Mouse (Mus musculus): Measurements from ENCODE around the gene Myh3. TPM values are rescaled to one million over a fixed set of nuclear protein-coding genes. Genes with fewer than 3 reads are reported as not detected.
A peak's percentile ranks its signal among the peaks of the same experiment; 100 is the strongest.

Gene Myh3
- polyA plus RNA-seq, 1 experiment from 2014 or later, result 5.1 TPM

DNA sequence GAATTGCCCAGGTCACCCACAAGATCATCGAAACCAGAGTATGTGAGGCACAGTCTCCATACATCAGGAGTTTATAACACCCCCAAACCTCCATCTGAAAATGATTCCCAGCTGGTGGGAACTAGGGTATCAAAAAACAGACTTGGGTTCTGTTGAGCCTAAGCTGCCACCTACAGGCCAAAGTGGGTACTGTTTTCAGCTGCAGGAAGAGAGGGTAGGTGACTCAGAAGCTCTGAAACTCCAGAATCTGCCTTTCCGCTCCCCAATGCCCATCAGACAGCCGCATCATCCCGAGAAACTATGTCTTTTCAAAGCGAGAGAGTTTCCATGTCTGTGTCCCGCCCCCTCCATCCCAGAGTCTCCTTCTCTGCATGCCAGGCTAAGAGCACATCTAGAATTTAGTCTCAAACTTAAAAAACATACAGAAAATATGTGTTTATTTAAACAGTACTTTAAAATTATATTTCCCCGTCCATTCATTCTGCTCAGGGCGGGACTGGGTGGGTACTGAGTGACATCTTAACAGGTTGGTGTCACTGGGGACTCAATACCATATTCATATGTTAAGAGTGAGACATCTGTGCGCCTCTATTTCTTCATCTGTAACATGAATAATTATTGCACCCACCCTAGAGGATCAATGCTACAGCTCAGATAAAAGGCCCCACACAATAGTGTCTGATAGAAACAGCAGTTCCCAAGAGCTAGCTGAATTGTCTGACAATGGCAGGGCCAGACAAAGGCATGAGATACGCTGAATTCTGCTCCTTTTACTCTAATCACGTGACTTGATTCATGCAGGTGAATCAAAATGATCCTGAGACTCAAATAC lies 34.1 kb downstream of the Myh3 start:
- Histone ChIP-seq H3K4me3 (ENCODE audit: low read length) (no peak overlapping the region), H3K4me2 (replicated peaks; ENCODE audit: low read depth, low read length) (no peak overlapping the region), H3K27me3 (ENCODE audit: insufficient read depth, low read length) (no peaks in the 10 kb centered on the region), H3K4me1 (ENCODE audit: insufficient read depth, low read length) (no peaks in the 10 kb centered on the region), H3K9ac (replicated peaks; ENCODE audit: low read length) (no peak overlapping the region), H3K27ac (ENCODE audit: low read length) (no peak overlapping the region), H3K36me3 (ENCODE audit: insufficient read depth, low read length) (no peaks in the 10 kb centered on the region), H3K9me3 (ENCODE audit: low read length) (no peaks in the 10 kb centered on the region)
- no peak for ATAC-seq (ENCODE audit: low FRiP score, low TSS enrichment)
- WGBS, result 36% methylated on average over 11 of the region's 11 CpGs

DNA sequence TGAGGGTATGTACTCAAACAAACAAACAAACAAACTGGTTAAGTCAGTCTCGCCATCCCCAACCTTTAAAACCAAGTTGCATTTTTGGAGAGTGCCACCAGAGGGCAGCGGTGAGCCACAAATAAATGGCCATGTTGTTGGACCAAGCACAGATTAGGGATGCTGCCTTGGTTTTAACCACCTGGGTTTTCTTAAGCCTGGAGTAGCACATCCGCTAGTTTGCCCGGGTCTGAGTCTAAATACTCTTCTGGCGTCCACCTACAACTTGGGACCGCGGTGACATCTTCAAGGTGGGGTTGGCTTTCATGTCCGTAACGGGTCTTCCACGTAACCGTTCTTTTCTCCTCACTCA lies 34.7 kb downstream of the Myh3 start:
- Histone ChIP-seq H3K9me3 (ENCODE audit: low read length) (no peaks in the 10 kb centered on the region), H3K36me3 (ENCODE audit: insufficient read depth, low read length) (no peaks in the 10 kb centered on the region), H3K27me3 (ENCODE audit: insufficient read depth, low read length) (no peaks in the 10 kb centered on the region), H3K4me3 (ENCODE audit: low read length) (no peak overlapping the region), H3K4me1 (ENCODE audit: insufficient read depth, low read length) (no peaks in the 10 kb centered on the region), H3K9ac (replicated peaks; ENCODE audit: low read length) (no peak overlapping the region), H3K27ac (ENCODE audit: low read length) (no peak overlapping the region), H3K4me2 (replicated peaks; ENCODE audit: low read depth, low read length) (no peak overlapping the region)
- WGBS, result 40% methylated on average over 11 of the region's 11 CpGs
- no peak for ATAC-seq (ENCODE audit: low FRiP score, low TSS enrichment)

DNA sequence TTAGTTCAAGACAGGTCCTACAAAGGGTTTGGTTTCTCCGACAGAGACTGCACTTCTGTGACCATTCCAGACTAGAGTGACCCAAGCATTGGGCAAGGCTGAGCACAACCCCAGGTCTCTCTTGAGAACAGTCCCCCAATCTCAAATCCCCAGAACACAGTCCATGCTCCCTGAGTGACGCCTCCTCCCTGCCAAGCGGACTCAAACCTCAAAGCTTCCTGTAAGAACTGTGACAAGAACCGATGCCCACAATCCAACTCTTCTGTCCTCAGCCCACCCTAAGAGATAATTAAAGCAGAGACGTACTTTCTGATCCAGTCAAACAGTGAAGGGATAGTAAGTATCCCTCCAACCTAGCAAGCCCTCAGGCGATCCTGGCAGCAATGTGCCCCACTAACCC lies 35.3 kb downstream of the Myh3 start:
- no peak overlapping the region for H3K27ac ChIP-seq (ENCODE audit: low read length)
- ATAC-seq (ENCODE audit: low FRiP score, low TSS enrichment), result no peak
- H3K27me3 ChIP-seq (ENCODE audit: insufficient read depth, low read length), result no peaks in the 10 kb centered on the region
- no peak overlapping the region for H3K4me2 ChIP-seq (replicated peaks; ENCODE audit: low read depth, low read length)
- no peaks in the 10 kb centered on the region for H3K9me3 ChIP-seq (ENCODE audit: low read length)
- 92% methylated on average over 6 of the region's 6 CpGs for WGBS
- H3K4me1 ChIP-seq (ENCODE audit: insufficient read depth, low read length), result no peaks in the 10 kb centered on the region
- no peak overlapping the region for H3K9ac ChIP-seq (replicated peaks; ENCODE audit: low read length)
- H3K4me3 ChIP-seq (ENCODE audit: low read length), result no peak overlapping the region
- no peaks in the 10 kb centered on the region for H3K36me3 ChIP-seq (ENCODE audit: insufficient read depth, low read length)

DNA sequence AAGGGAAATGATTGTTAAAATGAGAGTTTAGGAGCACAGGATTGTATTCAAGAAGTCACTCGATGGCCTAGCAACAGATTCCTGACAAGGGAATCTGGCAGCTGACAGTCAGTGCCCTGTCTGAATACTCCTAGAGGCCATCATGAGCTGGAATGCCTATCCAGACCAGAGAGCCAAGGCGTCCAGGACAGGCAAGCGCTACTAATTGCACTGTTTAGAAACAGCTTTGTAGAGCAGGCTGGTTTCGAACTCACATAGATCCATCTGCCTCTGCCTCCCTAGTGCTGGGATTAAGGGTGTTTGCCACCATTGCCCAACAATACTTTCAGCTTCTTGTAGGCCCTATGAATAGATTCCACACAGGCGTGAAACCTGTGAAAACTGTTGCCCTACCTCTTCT lies 36.2 kb downstream of the Myh3 start:
- Histone ChIP-seq H3K27me3 (ENCODE audit: insufficient read depth, low read length) (no peaks in the 10 kb centered on the region), H3K9ac (replicated peaks; ENCODE audit: low read length) (no peak overlapping the region), H3K27ac (ENCODE audit: low read length) (no peak overlapping the region), H3K4me3 (ENCODE audit: low read length) (no peak overlapping the region), H3K9me3 (ENCODE audit: low read length) (no peaks in the 10 kb centered on the region), H3K4me1 (ENCODE audit: insufficient read depth, low read length) (no peaks in the 10 kb centered on the region), H3K4me2 (replicated peaks; ENCODE audit: low read depth, low read length) (no peak overlapping the region), H3K36me3 (ENCODE audit: insufficient read depth, low read length) (no peaks in the 10 kb centered on the region)
- 89% methylated on average over 5 of the region's 5 CpGs for WGBS
- no peak for ATAC-seq (ENCODE audit: low FRiP score, low TSS enrichment)

DNA sequence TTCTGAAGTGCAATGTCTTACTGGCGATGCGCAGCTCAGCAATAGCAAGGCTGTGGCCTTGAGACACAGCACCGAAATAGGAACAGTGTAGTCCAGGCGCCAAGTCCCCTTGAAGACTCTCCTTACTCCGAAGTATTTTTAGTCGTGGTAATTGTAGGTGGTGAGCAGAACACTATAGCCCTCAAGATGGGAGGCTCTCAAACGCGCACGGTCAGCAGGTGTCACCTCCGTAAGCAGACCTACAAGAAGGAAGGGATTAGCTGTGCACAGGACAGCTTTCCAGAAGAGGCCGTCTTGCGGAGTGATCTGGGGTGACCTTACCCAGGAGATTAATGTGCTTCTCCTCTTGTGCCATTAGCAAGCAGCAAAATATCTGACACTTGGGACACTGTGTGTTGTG lies 36.8 kb downstream of the Myh3 start:
- 83% methylated on average over 12 of the region's 12 CpGs for WGBS
- Histone ChIP-seq H3K9me3 (ENCODE audit: low read length) (no peaks in the 10 kb centered on the region), H3K4me1 (ENCODE audit: insufficient read depth, low read length) (no peaks in the 10 kb centered on the region)

DNA sequence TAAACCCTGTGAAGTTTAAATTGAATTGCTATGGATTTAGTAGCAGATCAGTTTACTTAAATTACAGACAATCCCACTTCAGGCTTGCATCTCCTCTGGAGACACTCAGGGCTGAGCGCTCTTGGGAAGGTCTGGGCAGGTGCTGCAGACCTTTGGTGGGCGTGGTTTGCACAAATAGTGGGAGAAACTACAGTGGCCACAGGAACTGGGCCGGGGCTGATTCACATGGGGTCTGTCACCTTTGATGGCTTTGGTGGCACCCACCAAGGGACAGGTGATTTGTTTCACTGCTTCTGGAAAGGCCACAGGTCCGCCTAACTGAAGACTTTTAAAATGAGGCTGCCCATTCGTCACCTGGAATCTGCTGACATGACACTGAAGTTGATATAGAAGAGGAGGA lies 38.6 kb downstream of the Myh3 start:
- no peak for ATAC-seq (ENCODE audit: low FRiP score, low TSS enrichment)
- Histone ChIP-seq H3K27ac (ENCODE audit: low read length) (no peak overlapping the region), H3K9me3 (ENCODE audit: low read length) (no peaks in the 10 kb centered on the region), H3K27me3 (ENCODE audit: insufficient read depth, low read length) (no peaks in the 10 kb centered on the region), H3K4me1 (ENCODE audit: insufficient read depth, low read length) (no peaks in the 10 kb centered on the region), H3K4me2 (replicated peaks; ENCODE audit: low read depth, low read length) (no peak overlapping the region), H3K9ac (replicated peaks; ENCODE audit: low read length) (no peak overlapping the region), H3K4me3 (ENCODE audit: low read length) (no peak overlapping the region), H3K36me3 (ENCODE audit: insufficient read depth, low read length) (no peaks in the 10 kb centered on the region)
- 62% methylated on average over 5 of the region's 5 CpGs for WGBS

More for the DNA sequence above, 36.8 kb downstream of the Myh3 start:
- no peak overlapping the region for H3K4me2 ChIP-seq (replicated peaks; ENCODE audit: low read depth, low read length)
- no peaks in the 10 kb centered on the region for H3K36me3 ChIP-seq (ENCODE audit: insufficient read depth, low read length)
- no peak overlapping the region for H3K9ac ChIP-seq (replicated peaks; ENCODE audit: low read length)
- no peak for ATAC-seq (ENCODE audit: low FRiP score, low TSS enrichment)
- no peaks in the 10 kb centered on the region for H3K27me3 ChIP-seq (ENCODE audit: insufficient read depth, low read length)
- H3K4me3 ChIP-seq (ENCODE audit: low read length), result no peak overlapping the region
- H3K27ac ChIP-seq (ENCODE audit: low read length), result no peak overlapping the region

DNA sequence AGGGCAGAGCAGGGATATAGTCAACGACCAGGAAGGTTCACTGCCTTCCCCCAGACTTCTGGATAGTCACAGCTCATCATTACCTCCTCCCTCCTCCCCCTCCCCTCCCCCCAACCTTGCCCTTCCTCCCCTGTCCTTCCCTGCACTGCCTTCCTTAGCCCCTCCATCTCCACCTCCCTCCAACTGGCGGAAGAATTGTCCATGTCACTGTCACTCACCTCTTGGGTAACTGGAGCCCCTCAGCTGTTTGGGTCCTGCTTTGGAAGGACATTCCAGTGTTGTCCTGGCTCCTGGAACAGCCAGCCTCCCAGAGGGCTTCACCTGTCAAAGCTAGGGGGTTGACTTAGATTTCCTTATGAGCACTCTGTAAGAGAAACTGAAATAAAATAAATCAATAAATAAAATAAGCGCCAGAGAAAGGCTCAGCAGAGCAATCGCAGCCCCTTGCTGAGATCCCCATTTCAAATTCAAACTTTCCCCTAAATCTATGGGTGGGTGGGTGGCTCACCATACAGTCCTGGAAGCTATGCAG lies 41.5 kb downstream of the Myh3 start:
- no peak overlapping the region for H3K4me2 ChIP-seq (replicated peaks; ENCODE audit: low read depth, low read length)

DNA sequence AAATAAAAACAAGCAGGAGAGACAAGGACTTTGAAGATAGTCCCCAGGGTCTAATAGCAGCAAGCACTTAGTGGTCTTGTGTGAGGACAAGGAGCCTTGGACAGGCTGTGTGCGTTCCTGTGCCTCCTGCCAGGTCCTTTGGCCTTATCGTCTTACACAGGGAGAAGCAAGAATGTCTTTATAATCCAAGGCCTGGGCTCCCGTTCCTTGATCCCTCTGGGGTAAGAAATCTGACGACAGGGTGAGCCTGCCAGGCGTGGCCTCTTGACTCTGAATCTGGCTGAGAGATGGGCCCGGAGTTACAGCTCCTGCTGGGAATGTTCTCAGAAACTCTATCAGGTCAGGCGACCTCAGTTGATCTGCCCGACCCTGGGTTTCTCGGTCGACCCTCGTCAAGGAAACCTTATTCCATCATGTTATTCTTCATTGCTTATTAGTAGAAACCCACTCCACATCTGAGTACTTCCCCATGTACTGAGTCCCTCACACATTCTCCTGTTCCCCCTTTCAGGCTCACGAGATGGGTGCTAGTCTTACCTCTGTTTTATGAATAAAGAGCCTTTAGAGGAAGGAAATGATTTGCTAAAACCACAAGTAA lies 42.7 kb downstream of the Myh3 start:
- Histone ChIP-seq H3K4me2 (replicated peaks; ENCODE audit: low read depth, low read length) (no peak overlapping the region), H3K9ac (replicated peaks; ENCODE audit: low read length) (no peak overlapping the region), H3K9me3 (ENCODE audit: low read length) (no peaks in the 10 kb centered on the region), H3K4me3 (ENCODE audit: low read length) (no peak overlapping the region), H3K27ac (ENCODE audit: low read length) (no peak overlapping the region), H3K36me3 (ENCODE audit: insufficient read depth, low read length) (no peaks in the 10 kb centered on the region), H3K4me1 (ENCODE audit: insufficient read depth, low read length) (no peaks in the 10 kb centered on the region), H3K27me3 (ENCODE audit: insufficient read depth, low read length) (no peaks in the 10 kb centered on the region)
- 34% methylated on average over 12 of the region's 12 CpGs for WGBS
- ATAC-seq (ENCODE audit: low FRiP score, low TSS enrichment), result no peak

More for the DNA sequence above, 41.5 kb downstream of the Myh3 start:
- 37% methylated on average over 4 of the region's 4 CpGs for WGBS
- Histone ChIP-seq H3K4me3 (ENCODE audit: low read length) (no peak overlapping the region), H3K4me1 (ENCODE audit: insufficient read depth, low read length) (no peaks in the 10 kb centered on the region), H3K9me3 (ENCODE audit: low read length) (no peaks in the 10 kb centered on the region), H3K27ac (ENCODE audit: low read length) (no peak overlapping the region), H3K36me3 (ENCODE audit: insufficient read depth, low read length) (no peaks in the 10 kb centered on the region), H3K9ac (replicated peaks; ENCODE audit: low read length) (no peak overlapping the region), H3K27me3 (ENCODE audit: insufficient read depth, low read length) (no peaks in the 10 kb centered on the region)
- no peak for ATAC-seq (ENCODE audit: low FRiP score, low TSS enrichment)

DNA sequence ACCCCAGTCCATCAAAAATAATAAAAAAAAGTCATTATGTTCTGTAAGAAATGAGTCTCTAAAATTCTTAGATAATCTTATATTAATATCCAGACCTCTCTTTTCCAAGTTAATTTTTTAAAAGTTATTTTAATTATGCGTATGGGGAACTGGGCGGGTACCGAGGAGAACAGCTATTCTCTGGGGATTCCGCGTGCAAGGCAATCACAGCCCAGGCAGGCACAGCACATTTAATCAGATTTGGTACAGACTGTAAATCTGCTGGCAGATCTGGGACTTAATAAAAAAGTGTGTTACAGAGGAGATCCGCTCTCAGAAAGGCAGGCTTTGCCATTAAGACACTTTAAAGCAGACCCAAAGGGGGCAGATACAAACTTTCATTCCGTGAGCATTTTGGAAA lies 46.8 kb downstream of the Myh3 start:
- H3K4me3 ChIP-seq (ENCODE audit: low read length), result no peak overlapping the region; the same call in 1 of the 2 replicates
- H3K9me3 ChIP-seq (ENCODE audit: low read length), result no peaks in the 10 kb centered on the region
- no peak overlapping the region for H3K27ac ChIP-seq (ENCODE audit: low read length)
- H3K27me3 ChIP-seq (ENCODE audit: insufficient read depth, low read length), result no peaks in the 10 kb centered on the region
- no peak overlapping the region for H3K9ac ChIP-seq (replicated peaks; ENCODE audit: low read length)
- no peaks in the 10 kb centered on the region for H3K36me3 ChIP-seq (ENCODE audit: insufficient read depth, low read length)
- ATAC-seq (ENCODE audit: low FRiP score, low TSS enrichment), result no peak
- H3K4me1 ChIP-seq (ENCODE audit: insufficient read depth, low read length), result no peaks in the 10 kb centered on the region
- 51% methylated on average over 7 of the region's 7 CpGs for WGBS
- peak overlapping the region; percentile 42 for H3K4me2 ChIP-seq (replicated peaks; ENCODE audit: low read depth, low read length)

DNA sequence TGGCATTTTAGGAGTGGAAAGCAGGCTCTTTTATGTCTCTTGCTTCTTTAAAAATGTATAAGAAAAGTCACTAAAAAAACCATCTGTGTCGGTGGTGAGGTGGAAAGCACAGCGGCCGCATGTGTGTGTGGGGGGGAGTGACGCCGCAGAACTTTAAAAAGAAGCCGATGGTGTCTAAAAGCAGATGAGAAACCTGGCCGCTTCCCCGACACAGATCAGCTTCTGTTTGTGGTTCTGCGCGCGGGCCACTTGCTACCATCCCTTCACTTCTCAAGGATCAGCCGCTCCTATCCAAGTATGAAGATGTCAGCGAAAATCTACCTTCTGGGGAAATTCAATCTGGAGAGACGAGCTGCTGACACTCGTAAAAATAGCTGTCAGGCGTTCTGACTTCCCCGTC lies 47.3 kb downstream of the Myh3 start:
- Histone ChIP-seq H3K4me3 (ENCODE audit: low read length) (no peak overlapping the region; the same call in 1 of the 2 replicates), H3K4me2 (replicated peaks; ENCODE audit: low read depth, low read length) (peak overlapping the region; percentile 42), H3K27me3 (ENCODE audit: insufficient read depth, low read length) (no peaks in the 10 kb centered on the region), H3K9ac (replicated peaks; ENCODE audit: low read length) (no peak overlapping the region), H3K27ac (ENCODE audit: low read length) (no peak overlapping the region), H3K9me3 (ENCODE audit: low read length) (no peaks in the 10 kb centered on the region), H3K4me1 (ENCODE audit: insufficient read depth, low read length) (no peaks in the 10 kb centered on the region), H3K36me3 (ENCODE audit: insufficient read depth, low read length) (no peaks in the 10 kb centered on the region)
- no peak for ATAC-seq (ENCODE audit: low FRiP score, low TSS enrichment)
- WGBS, result 25% methylated on average over 17 of the region's 17 CpGs
